ENCODE assay signal across 8 mouse cellular contexts in genomic region chr1:121567521-121568489, GRCm38 (mm10). TPM values are rescaled to one million over a fixed set of nuclear protein-coding genes. Genes with fewer than 3 reads are reported as not detected.
DNase-seq lines count a peak whose midpoint lies in the region; ATAC-seq and TF ChIP-seq lines count a peak whose summit lies in the region.

Gene Ddx18, minus strand, starts transcription at chr1:121567989.

- TF ChIP-seq CTCF in kidney, postnatal 0 days (IDR thresholded peaks at IDR 0.05; ENCODE audit: low read depth), result peak; percentile 86

- DNase-seq in CD4-positive helper T cell, adult 2 months (ENCODE audit: low read depth, low spot score), result peak; percentile 94
- peak; percentile 83 for DNase-seq in brain, embryonic 18.5 days (ENCODE audit: low read depth, low spot score)
- DNase-seq in kidney, postnatal 0 days (ENCODE audit: low spot score), result peak; percentile 92
- DNase-seq in liver, embryonic 11.5 days (ENCODE audit: low spot score), result peak; percentile 95
- DNase-seq in naive thymus-derived CD4-positive, alpha-beta T cell, adult 2 months (ENCODE audit: low read depth), result peak; percentile 96

- no peaks in the 10 kb centered on the region for H3K27me3 ChIP-seq in heart, embryonic 12.5 days (replicated peaks)
- no peaks in the 10 kb centered on the region for H3K27me3 ChIP-seq in kidney, postnatal 0 days (ENCODE audit: insufficient read depth, low read length)
- no peaks in the 10 kb centered on the region for H3K27me3 ChIP-seq in liver, embryonic 11.5 days (replicated peaks; ENCODE audit: control insufficient read depth, insufficient read depth, low read length)
- H3K27me3 ChIP-seq in stomach, embryonic 14.5 days (ENCODE audit: control insufficient read depth, insufficient read depth, low read length), result no peaks in the 10 kb centered on the region

- peak within 1 kb of the TSS; percentile 76 for H3K4me2 ChIP-seq in heart, embryonic 12.5 days
- H3K4me2 ChIP-seq in kidney, postnatal 0 days (ENCODE audit: low read length), result peak within 1 kb of the TSS; percentile 58
- H3K4me2 ChIP-seq in liver, embryonic 11.5 days, result peak within 1 kb of the TSS; percentile 60
- peak within 1 kb of the TSS; percentile 70 for H3K4me2 ChIP-seq in stomach, embryonic 14.5 days (replicated peaks; ENCODE audit: low read depth, low read length)

- peak within 1 kb of the TSS; percentile 95 for H3K4me3 ChIP-seq in heart, embryonic 12.5 days
- H3K4me3 ChIP-seq in kidney, postnatal 0 days (replicated peaks; ENCODE audit: low read depth, low read length), result peak within 1 kb of the TSS; percentile 79
- H3K4me3 ChIP-seq in liver, embryonic 11.5 days (ENCODE audit: low read depth, low read length), result peak within 1 kb of the TSS; percentile 82
- H3K4me3 ChIP-seq in stomach, embryonic 14.5 days (ENCODE audit: low read depth, low read length), result peak within 1 kb of the TSS; percentile 75

- 0 out of 2 replicates have a peak within 1 kb of the TSS, but pooled peaks have one; percentile 45 for H3K27ac ChIP-seq in heart, embryonic 12.5 days (ENCODE audit: poor library complexity, severe bottlenecking)
- H3K27ac ChIP-seq in kidney, postnatal 0 days, result peak within 1 kb of the TSS; percentile 62; the same call in 1 of the 2 replicates
- H3K27ac ChIP-seq in liver, embryonic 11.5 days (ENCODE audit: low read depth, low read length), result no peak within 1 kb of the TSS; the same call in 1 of the 2 replicates
- no peak within 1 kb of the TSS for H3K27ac ChIP-seq in stomach, embryonic 14.5 days (ENCODE audit: low read length)

- no peaks in the 10 kb centered on the region for H3K9me3 ChIP-seq in heart, embryonic 12.5 days (replicated peaks)
- H3K9me3 ChIP-seq in kidney, postnatal 0 days (replicated peaks; ENCODE audit: low read length), result no peaks in the 10 kb centered on the region
- no peaks in the 10 kb centered on the region for H3K9me3 ChIP-seq in liver, embryonic 11.5 days (ENCODE audit: control insufficient read depth, low read length)
- H3K9me3 ChIP-seq in stomach, embryonic 14.5 days (ENCODE audit: control insufficient read depth, low read depth, low read length), result no peaks in the 10 kb centered on the region

- 0 out of 2 replicates have a peak, but pooled peaks cover 5% of the 10 kb centered on the region for H3K4me1 ChIP-seq in heart, embryonic 12.5 days (replicated peaks)
- no peaks in the 10 kb centered on the region for H3K4me1 ChIP-seq in kidney, postnatal 0 days (replicated peaks; ENCODE audit: insufficient read depth, low read length)
- no peaks in the 10 kb centered on the region for H3K4me1 ChIP-seq in liver, embryonic 11.5 days (replicated peaks; ENCODE audit: control insufficient read depth, insufficient read depth, low read length)
- peaks cover 6% of the 10 kb centered on the region; the same call in 1 of the 2 replicates for H3K4me1 ChIP-seq in stomach, embryonic 14.5 days (ENCODE audit: control insufficient read depth, insufficient read depth, low read length)

- 6% methylated on average over 53 of the region's 53 CpGs for WGBS in heart, embryonic 12.5 days
- WGBS in kidney, postnatal 0 days, result 7% methylated on average over 53 of the region's 53 CpGs
- WGBS in liver, embryonic 11.5 days, result 7% methylated on average over 50 of the region's 53 CpGs
- 6% methylated on average over 53 of the region's 53 CpGs for WGBS in stomach, embryonic 14.5 days

- ATAC-seq in erythroid progenitor cell, adult 5-6 weeks (replicated peaks; ENCODE audit: low FRiP score, poor library complexity, severe bottlenecking), result peak; percentile 89
- peak; percentile 94 for ATAC-seq in heart, embryonic 12.5 days (ENCODE audit: insufficient number of reproducible peaks, low FRiP score)
- peak; percentile 96 for ATAC-seq in kidney, postnatal 0 days (replicated peaks; ENCODE audit: low FRiP score, low read depth)
- peak; percentile 97 for ATAC-seq in liver, embryonic 11.5 days (replicated peaks; ENCODE audit: low FRiP score)
- ATAC-seq in stomach, embryonic 14.5 days (ENCODE audit: insufficient number of reproducible peaks, insufficient read depth, low FRiP score, low read depth), result peak; percentile 96

- H3K9ac ChIP-seq in heart, embryonic 12.5 days, result peak within 1 kb of the TSS; percentile 76
- peak within 1 kb of the TSS; percentile 60 for H3K9ac ChIP-seq in kidney, postnatal 0 days (ENCODE audit: low read depth, low read length)
- H3K9ac ChIP-seq in liver, embryonic 11.5 days (ENCODE audit: low read depth, low read length), result peak within 1 kb of the TSS; percentile 80
- peak within 1 kb of the TSS; percentile 60 for H3K9ac ChIP-seq in stomach, embryonic 14.5 days (replicated peaks; ENCODE audit: low read depth, low read length)

- peaks cover 23% of the 10 kb centered on the region for H3K36me3 ChIP-seq in heart, embryonic 12.5 days
- peaks cover 19% of the 10 kb centered on the region for H3K36me3 ChIP-seq in kidney, postnatal 0 days (ENCODE audit: insufficient read depth, low read length)
- H3K36me3 ChIP-seq in liver, embryonic 11.5 days (ENCODE audit: control insufficient read depth, insufficient read depth, low read length), result peaks cover 16% of the 10 kb centered on the region
- peaks cover 15% of the 10 kb centered on the region for H3K36me3 ChIP-seq in stomach, embryonic 14.5 days (ENCODE audit: control insufficient read depth, insufficient read depth, low read length)

RNA-seq across cellular contexts. Expression of gene Ddx18, which starts in this region (rescaled TPM):
- 35.0 and 43.6 TPM in 2 replicates for total RNA-seq in erythroid progenitor cell, adult 5-6 weeks (2015; ENCODE audit: low replicate concordance)
- total RNA-seq in erythroid progenitor cell, adult 5-6 weeks (2017; ENCODE audit: low replicate concordance), result 7.3 and 13.7 TPM in 2 replicates
- polyA plus RNA-seq in heart, embryonic 12.5 days (2016; fragmentation: Nextera tagmentation; extraction: Ambion mirVana), result 46.4 and 47.6 TPM in 2 replicates
- polyA plus RNA-seq in kidney, postnatal 0 days (2015; fragmentation: Nextera tagmentation; extraction: Ambion mirVana), result 67.9 and 68.7 TPM in 2 replicates
- 98.0 and 107 TPM in 2 replicates for polyA plus RNA-seq in liver, embryonic 11.5 days (2014; fragmentation: Nextera tagmentation; extraction: Ambion mirVana)
- 68.6 and 73.9 TPM in 2 replicates for polyA plus RNA-seq in stomach, embryonic 14.5 days (2014; fragmentation: Nextera tagmentation; extraction: Ambion mirVana)

Comparison
In these comparisons a context has a peak if more than half of its experiments do, and no peak if none do; other contexts are left out.
1. H3K27ac ChIP-seq: peak in heart, embryonic 12.5 days (single experiment) and kidney, postnatal 0 days (single experiment); none in liver, embryonic 11.5 days (single experiment) and stomach, embryonic 14.5 days (single experiment).
2. Peak in every context shown above with its lines, with median percentiles within 50 percentile points of each other: DNase-seq, ATAC-seq, H3K4me2 ChIP-seq, H3K4me3 ChIP-seq and H3K9ac ChIP-seq.